Mouse (Mus musculus) cerebellum, adult 2 months (tissue): ENCODE results near the gene Rai1. TPM values are rescaled to one million over a fixed set of nuclear protein-coding genes. Genes with fewer than 3 reads are reported as not detected.

Experiments
- DNase-seq, 2 experiments: peaks; one replicate each; pipeline ENCODE4 v3.0.0; 2021
- H3K27ac ChIP-seq: fragments of 200-500 bp; 2 replicates; pipeline ENCODE4 v1.5.1; 2012; ENCODE audit warnings: low read length, control low read depth, inconsistent platforms; ENCODE audit not compliant: insufficient read depth
- H3K27me3 ChIP-seq: fragments of 200-500 bp; 2 replicates; pipeline ENCODE4 v1.6.1; 2012; ENCODE audit warnings: inconsistent platforms, mild to moderate bottlenecking, low read length, moderate library complexity; ENCODE audit not compliant: control insufficient read depth, insufficient read depth
- H3K4me1 ChIP-seq: fragments of 200-500 bp; 2 replicates; pipeline ENCODE4 v1.6.1; 2011; ENCODE audit warnings: low read length; ENCODE audit not compliant: control insufficient read depth, insufficient read depth
- H3K4me3 ChIP-seq: fragments of 200-500 bp; replicated peaks from 2 replicates; pipeline ENCODE3; 2011; ENCODE audit warnings: mild to moderate bottlenecking, low read depth, low read length, control low read depth; ENCODE audit not compliant: insufficient read depth
- CTCF ChIP-seq: fragments of 200-500 bp; IDR thresholded peaks from 2 replicates; pipeline ENCODE4 v1.5.1; 2011; ENCODE audit warnings: low read depth, mild to moderate bottlenecking, control low read depth, low read length, moderate library complexity, borderline replicate concordance; ENCODE audit not compliant: insufficient read depth
- POLR2A ChIP-seq: fragments of 200-500 bp; IDR thresholded peaks from 2 replicates; pipeline ENCODE4 v1.6.1; 2011; ENCODE audit warnings: low read length, control low read depth, borderline replicate concordance; ENCODE audit not compliant: insufficient read depth
- WGBS: fragments of 180-500 bp; shearing (Covaris S2); methylation state at CpG from one replicate; pipeline ENCODE4 v1.1.7; 2018; 5-methylcytosine and 5-hydroxymethylcytosine counted together
- polyA plus RNA-seq: library from polyadenylated mRNA; depleted of rRNA; stranded (reverse); fragments of >200 nt; gene quantifications from 2 replicates; pipeline ENCODE4 v1.2.3, GENCODE M21; 2012

Rai1 gene
- polyA plus RNA-seq, 1 experiment: 42.5 TPM

GRCm38 (mm10) chr11:60211152-60211551 lies 106.3 kb downstream of the Rai1 start:
- DNase-seq: no peak
- H3K27ac ChIP-seq: no peak overlapping the region
- TF ChIP-seq POLR2A (no peak), CTCF (no peak)
- WGBS: 70% methylated on average over 3 of the region's 3 CpGs
- H3K4me3 ChIP-seq: no peak overlapping the region
- no peaks in the 10 kb centered on the region for H3K27me3 ChIP-seq
- peaks cover 19% of the 10 kb centered on the region for H3K4me1 ChIP-seq

- no peak overlapping the region for H3K27ac ChIP-seq
- no peak for DNase-seq
- H3K4me3 ChIP-seq: no peak overlapping the region
- no peaks in the 10 kb centered on the region for H3K27me3 ChIP-seq
- TF ChIP-seq POLR2A (no peak), CTCF (no peak)
- WGBS: 87% methylated on average over 12 of the region's 12 CpGs
- peaks cover 24% of the 10 kb centered on the region for H3K4me1 ChIP-seq
Measured at GRCm38 (mm10) chr11:60211761-60212160, 106.9 kb downstream of the Rai1 start.

GRCm38 (mm10) chr11:60213266-60213665 lies 108.5 kb downstream of the Rai1 start:
- TF ChIP-seq POLR2A (no peak), CTCF (no peak)
- Histone ChIP-seq H3K27ac (no peak overlapping the region), H3K4me3 (no peak overlapping the region), H3K4me1 (peaks cover 25% of the 10 kb centered on the region), H3K27me3 (no peaks in the 10 kb centered on the region)
- no peak for DNase-seq
- WGBS: 70% methylated on average over 6 of the region's 6 CpGs

- no peak for TF ChIP-seq POLR2A
- TF ChIP-seq CTCF: no peak
- H3K4me1 ChIP-seq: peaks cover 7% of the 10 kb centered on the region
- 79% methylated on average over 1 of the region's 1 CpGs for WGBS
- no peak overlapping the region for H3K27ac ChIP-seq
- H3K27me3 ChIP-seq: no peaks in the 10 kb centered on the region
- H3K4me3 ChIP-seq: no peak overlapping the region
- no peak for DNase-seq
Measured at GRCm38 (mm10) chr11:60216671-60217070, 111.9 kb downstream of the Rai1 start.

GRCm38 (mm10) chr11:60217467-60217866 lies 112.7 kb downstream of the Rai1 start:
- no peak overlapping the region for H3K4me3 ChIP-seq
- peaks cover 7% of the 10 kb centered on the region for H3K4me1 ChIP-seq
- H3K27me3 ChIP-seq: no peaks in the 10 kb centered on the region
- no peak overlapping the region for H3K27ac ChIP-seq
- WGBS: 97% methylated on average over 7 of the region's 7 CpGs
- DNase-seq: no peak
- TF ChIP-seq CTCF (no peak), POLR2A (no peak)

GRCm38 (mm10) chr11:60219609-60220008 lies 114.8 kb downstream of the Rai1 start:
- DNase-seq: no peak
- Histone ChIP-seq H3K4me1 (peaks cover 11% of the 10 kb centered on the region), H3K4me3 (no peak overlapping the region), H3K27ac (no peak overlapping the region), H3K27me3 (no peaks in the 10 kb centered on the region)
- 79% methylated on average over 8 of the region's 8 CpGs for WGBS
- no peak for TF ChIP-seq POLR2A
- TF ChIP-seq CTCF: no peak

GRCm38 (mm10) chr11:60220291-60220804 lies 115.5 kb downstream of the Rai1 start:
- H3K27me3 ChIP-seq: no peaks in the 10 kb centered on the region
- 3% methylated on average over 46 of the region's 46 CpGs for WGBS
- peaks cover 11% of the 10 kb centered on the region for H3K4me1 ChIP-seq
- no peak overlapping the region for H3K27ac ChIP-seq
- DNase-seq: peak; percentile 78 to 86
- H3K4me3 ChIP-seq: peak overlapping the region; percentile 69
- TF ChIP-seq CTCF: no peak
- no peak; the same call in 1 of the 2 replicates for TF ChIP-seq POLR2A

GRCm38 (mm10) chr11:60221425-60221824 lies 116.6 kb downstream of the Rai1 start:
- no peak for DNase-seq
- no peak for TF ChIP-seq CTCF
- no peak for TF ChIP-seq POLR2A
- Histone ChIP-seq H3K27me3 (no peaks in the 10 kb centered on the region), H3K4me1 (peaks cover 9% of the 10 kb centered on the region), H3K27ac (no peak overlapping the region), H3K4me3 (no peak overlapping the region)
- WGBS: 98% methylated on average over 6 of the region's 6 CpGs

- Histone ChIP-seq H3K4me1 (peaks cover 5% of the 10 kb centered on the region), H3K27me3 (no peaks in the 10 kb centered on the region), H3K27ac (no peak overlapping the region), H3K4me3 (no peak overlapping the region)
- TF ChIP-seq CTCF (no peak), POLR2A (no peak)
- WGBS: 63% methylated on average over 3 of the region's 3 CpGs
- DNase-seq: no peak
Measured at GRCm38 (mm10) chr11:60222085-60222468, 117.3 kb downstream of the Rai1 start.
